20 mouse cellular contexts compared by ENCODE assay signal in the genomic region with DNA sequence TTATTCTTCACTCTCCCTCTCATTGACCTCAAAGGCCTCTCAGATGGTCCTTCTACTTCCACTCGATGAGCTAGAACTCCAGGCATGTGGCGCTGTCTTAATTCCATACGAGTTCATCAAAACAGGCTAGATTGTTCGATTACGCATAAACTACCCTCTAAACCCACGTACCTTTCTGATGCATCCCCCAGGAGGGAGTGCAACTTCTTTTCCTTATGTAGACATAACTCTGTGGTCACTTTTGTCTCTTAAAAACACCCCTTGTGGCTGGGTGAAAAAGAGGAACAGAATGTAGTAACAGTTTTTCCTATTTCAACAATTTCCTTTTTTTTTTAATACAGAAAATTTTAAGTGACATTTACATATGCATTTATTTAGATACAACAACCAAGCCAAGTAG. TPM values are rescaled to one million over a fixed set of nuclear protein-coding genes. Genes with fewer than 3 reads are reported as not detected.
A peak's percentile ranks its signal among the peaks of the same experiment; 100 is the strongest.
DNase-seq lines count a peak whose midpoint lies in the region; ATAC-seq and TF ChIP-seq lines count a peak whose summit lies in the region.
"Had no signal": no experiment of that assay in that cellular context is flagged by ENCODE, and none has a peak within 500 bp of the region (broad histone marks: within the 10 kb centered on the region; RNA-seq: fewer than 3 reads in every experiment).

No protein-coding gene starts in this region.

- TF ChIP-seq POLR2A in bone marrow macrophage, adult 2 months (IDR thresholded peaks at IDR 0.05; ENCODE audit: borderline replicate concordance, low read depth, low read length), result no peak

- no peak for TF ChIP-seq CTCF in bone marrow macrophage, adult 2 months (IDR thresholded peaks at IDR 0.05; ENCODE audit: low read depth, low read length)

- H3K36me3 ChIP-seq in liver, embryonic 15.5 days (replicated peaks), result no peaks in the 10 kb centered on the region
- H3K36me3 ChIP-seq in liver, embryonic 11.5 days (ENCODE audit: control insufficient read depth, insufficient read depth, low read length), result no peaks in the 10 kb centered on the region
- H3K36me3 ChIP-seq in neural tube, embryonic 15.5 days, result no peaks in the 10 kb centered on the region
- H3K36me3 ChIP-seq: embryonic facial prominence, embryonic 15.5 days; limb, embryonic 15.5 days; midbrain, embryonic 15.5 days; stomach, embryonic 15.5 days had no signal

- H3K27ac ChIP-seq in liver, embryonic 15.5 days (replicated peaks), result no peak overlapping the region
- H3K27ac ChIP-seq in liver, embryonic 11.5 days (ENCODE audit: low read depth, low read length), result no peak overlapping the region
- peak overlapping the region; percentile 72 for H3K27ac ChIP-seq in bone marrow macrophage, adult 2 months (ENCODE audit: insufficient read depth, low read depth, low read length)
- no peak overlapping the region for H3K27ac ChIP-seq in neural tube, embryonic 15.5 days (replicated peaks)
- H3K27ac ChIP-seq: embryonic facial prominence, embryonic 15.5 days; limb, embryonic 15.5 days; midbrain, embryonic 15.5 days; stomach, embryonic 15.5 days had no signal

- H3K9me3 ChIP-seq in liver, embryonic 15.5 days (replicated peaks), result no peaks in the 10 kb centered on the region
- H3K9me3 ChIP-seq in liver, embryonic 11.5 days (ENCODE audit: control insufficient read depth, low read length), result no peaks in the 10 kb centered on the region
- no peaks in the 10 kb centered on the region for H3K9me3 ChIP-seq in neural tube, embryonic 15.5 days (replicated peaks)
- H3K9me3 ChIP-seq: embryonic facial prominence, embryonic 15.5 days; limb, embryonic 15.5 days; midbrain, embryonic 15.5 days; stomach, embryonic 15.5 days had no signal

- 22% methylated on average over 6 of the region's 6 CpGs for WGBS in liver, embryonic 15.5 days (ENCODE audit: insufficient replicate concordance)
- 53% methylated on average over 6 of the region's 6 CpGs for WGBS in liver, embryonic 11.5 days
- WGBS in neural tube, embryonic 15.5 days, result 86% methylated on average over 6 of the region's 6 CpGs

- ATAC-seq in liver, embryonic 15.5 days (ENCODE audit: insufficient read depth), result no peak
- ATAC-seq in liver, embryonic 11.5 days (replicated peaks; ENCODE audit: low FRiP score), result no peak
- peak; percentile 53 for ATAC-seq in megakaryocyte progenitor cell, adult 5-6 weeks (replicated peaks; ENCODE audit: poor library complexity)
- no peak for ATAC-seq in neural tube, embryonic 15.5 days (ENCODE audit: low FRiP score)
- ATAC-seq: forebrain, embryonic 16.5 days; midbrain, embryonic 15.5 days had no signal

- peaks cover 21% of the 10 kb centered on the region for H3K4me1 ChIP-seq in liver, embryonic 15.5 days (replicated peaks)
- no peaks in the 10 kb centered on the region for H3K4me1 ChIP-seq in liver, embryonic 11.5 days (replicated peaks; ENCODE audit: control insufficient read depth, insufficient read depth, low read length)
- H3K4me1 ChIP-seq in bone marrow macrophage, adult 2 months (ENCODE audit: control insufficient read depth, insufficient read depth, low read length), result peaks cover 16% of the 10 kb centered on the region
- H3K4me1 ChIP-seq in neural tube, embryonic 15.5 days, result no peaks in the 10 kb centered on the region; the same call in 1 of the 2 replicates
- H3K4me1 ChIP-seq: embryonic facial prominence, embryonic 15.5 days; limb, embryonic 15.5 days; stomach, embryonic 15.5 days had no signal

- no peaks in the 10 kb centered on the region; the same call in 1 of the 2 replicates for H3K27me3 ChIP-seq in liver, embryonic 15.5 days
- no peaks in the 10 kb centered on the region for H3K27me3 ChIP-seq in liver, embryonic 11.5 days (replicated peaks; ENCODE audit: control insufficient read depth, insufficient read depth, low read length)
- no peaks in the 10 kb centered on the region for H3K27me3 ChIP-seq in neural tube, embryonic 15.5 days (replicated peaks)
- H3K27me3 ChIP-seq: embryonic facial prominence, embryonic 15.5 days; limb, embryonic 15.5 days; midbrain, embryonic 15.5 days; stomach, embryonic 15.5 days had no signal

- no peak overlapping the region for H3K9ac ChIP-seq in liver, embryonic 15.5 days
- H3K9ac ChIP-seq in liver, embryonic 11.5 days (ENCODE audit: low read depth, low read length), result no peak overlapping the region
- H3K9ac ChIP-seq in neural tube, embryonic 15.5 days (replicated peaks), result no peak overlapping the region
- H3K9ac ChIP-seq: embryonic facial prominence, embryonic 15.5 days; limb, embryonic 15.5 days; midbrain, embryonic 15.5 days; stomach, embryonic 15.5 days had no signal

- DNase-seq in liver, embryonic 11.5 days (ENCODE audit: low spot score), result no peak
- DNase-seq in 416B (ENCODE audit: low read depth), result peak; percentile 79
- no peak for DNase-seq in thymus, postnatal 10 days (ENCODE audit: low spot score in 2 of 2)
- DNase-seq in kidney, postnatal 10 days, result no peak
- DNase-seq: adrenal gland, adult 2 months; cerebellum, adult 11 months; cerebellum, postnatal 25 days; gastrocnemius, postnatal 36 days; kidney, adult 11 months; lung, adult 2 months; thymus, postnatal 14 days had no signal

- no peak overlapping the region for H3K4me3 ChIP-seq in liver, embryonic 15.5 days (replicated peaks)
- H3K4me3 ChIP-seq in liver, embryonic 11.5 days (ENCODE audit: low read depth, low read length), result no peak overlapping the region
- peak overlapping the region; percentile 27; the same call in 1 of the 2 replicates for H3K4me3 ChIP-seq in bone marrow macrophage, adult 2 months (ENCODE audit: insufficient read depth, low read length)
- no peak overlapping the region for H3K4me3 ChIP-seq in neural tube, embryonic 15.5 days (replicated peaks)
- H3K4me3 ChIP-seq: embryonic facial prominence, embryonic 15.5 days; limb, embryonic 15.5 days; midbrain, embryonic 15.5 days; stomach, embryonic 15.5 days had no signal

- H3K4me2 ChIP-seq in liver, embryonic 15.5 days, result 0 out of 2 replicates have a peak overlapping the region, but pooled peaks have one; percentile 15
- no peak overlapping the region for H3K4me2 ChIP-seq in liver, embryonic 11.5 days
- no peak overlapping the region for H3K4me2 ChIP-seq in neural tube, embryonic 15.5 days
- H3K4me2 ChIP-seq: embryonic facial prominence, embryonic 15.5 days; limb, embryonic 15.5 days; midbrain, embryonic 15.5 days; stomach, embryonic 15.5 days had no signal

RNA-seq across cellular contexts. Expression of a gene that starts 3.8 kb away (rescaled TPM):
- polyA plus RNA-seq in liver, embryonic 15.5 days (2015; fragmentation: Nextera tagmentation; extraction: Ambion mirVana), result 9.4 and 11.1 TPM in 2 replicates
- polyA plus RNA-seq in liver, embryonic 11.5 days (2014; fragmentation: Nextera tagmentation; extraction: Ambion mirVana), result 24.4 and 26.8 TPM in 2 replicates
- polyA plus RNA-seq in bone marrow macrophage, adult 2 months (2012; ENCODE audit: insufficient read depth, insufficient read length, missing spikeins), result 25.3 and 28.5 TPM in 2 replicates
- 62.9 and 71.0 TPM in 2 replicates for total RNA-seq in megakaryocyte progenitor cell, adult 5-6 weeks (2015)
- total RNA-seq in megakaryocyte progenitor cell, adult 5-6 weeks (2017), result 31.8 and 41.7 TPM in 2 replicates
- 28.9 and 29.3 TPM in 2 replicates for polyA plus RNA-seq in neural tube, embryonic 15.5 days (2015; fragmentation: Nextera tagmentation; extraction: Ambion mirVana)

RNA-seq across cellular contexts. Expression of a gene that starts 8.9 kb away (rescaled TPM):
- polyA plus RNA-seq in liver, embryonic 15.5 days (2015; fragmentation: Nextera tagmentation; extraction: Ambion mirVana), result 13.0 and 14.1 TPM in 2 replicates
- polyA plus RNA-seq in liver, embryonic 11.5 days (2014; fragmentation: Nextera tagmentation; extraction: Ambion mirVana), result 29.3 and 33.2 TPM in 2 replicates
- 17.0 and 18.6 TPM in 2 replicates for polyA plus RNA-seq in bone marrow macrophage, adult 2 months (2012; ENCODE audit: insufficient read depth, insufficient read length, missing spikeins)
- total RNA-seq in megakaryocyte progenitor cell, adult 5-6 weeks (2015), result 28.4 and 38.2 TPM in 2 replicates
- total RNA-seq in megakaryocyte progenitor cell, adult 5-6 weeks (2017), result 28.9 TPM in 2 replicates
- polyA plus RNA-seq in neural tube, embryonic 15.5 days (2015; fragmentation: Nextera tagmentation; extraction: Ambion mirVana), result 58.6 and 67.6 TPM in 2 replicates

RNA-seq across cellular contexts. Expression of a gene that starts 54.9 kb away (rescaled TPM):
- polyA plus RNA-seq in liver, embryonic 15.5 days (2015; fragmentation: Nextera tagmentation; extraction: Ambion mirVana), result 3.6 and 4.0 TPM in 2 replicates
- polyA plus RNA-seq in liver, embryonic 11.5 days (2014; fragmentation: Nextera tagmentation; extraction: Ambion mirVana), result 11.7 and 13.3 TPM in 2 replicates
- 32.2 and 35.2 TPM in 2 replicates for polyA plus RNA-seq in bone marrow macrophage, adult 2 months (2012; ENCODE audit: insufficient read depth, insufficient read length, missing spikeins)
- 21.6 and 28.6 TPM in 2 replicates for total RNA-seq in megakaryocyte progenitor cell, adult 5-6 weeks (2015)
- total RNA-seq in megakaryocyte progenitor cell, adult 5-6 weeks (2017), result 24.7 and 28.8 TPM in 2 replicates
- 6.7 and 7.8 TPM in 2 replicates for polyA plus RNA-seq in neural tube, embryonic 15.5 days (2015; fragmentation: Nextera tagmentation; extraction: Ambion mirVana)
